Mouse (Mus musculus) 3T3-L1 (cell line): ENCODE measurements at regions not wholly inside any gene's neighbourhood (a gene's known extent, or its start where the extent isn't known, plus 50 kb on each side); places are given as distances from the start of the nearest gene placed in this dataset.
A peak's percentile ranks its signal among the peaks of the same experiment; 100 is the strongest.

Source experiments
- DNase-seq: peaks from one replicate; pipeline ENCODE4 v3.0.0-alpha.2; 2015; ENCODE audit warnings: low read depth, low spot score

DNA sequence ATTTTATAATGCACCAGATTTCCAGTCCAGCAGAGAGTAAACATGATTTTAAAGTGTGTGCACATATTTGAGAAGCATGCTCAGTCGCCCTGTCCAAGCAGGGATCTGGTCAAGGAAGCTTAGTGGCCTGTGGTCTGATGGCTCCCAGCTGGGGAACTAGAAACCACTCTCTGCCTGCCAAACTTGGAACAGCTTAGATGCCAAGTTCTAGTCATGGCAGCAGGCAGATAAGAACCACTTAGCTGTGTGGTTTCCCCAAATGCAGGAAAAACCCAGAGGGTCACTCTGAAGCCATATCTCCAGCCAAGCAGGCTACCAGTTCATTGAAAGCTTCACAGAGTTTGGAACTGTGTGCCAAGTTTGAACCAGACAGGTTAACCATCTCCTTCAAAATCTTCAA lies 86.1 kb downstream of the Fam114a2 start:
- no peak for DNase-seq

DNA sequence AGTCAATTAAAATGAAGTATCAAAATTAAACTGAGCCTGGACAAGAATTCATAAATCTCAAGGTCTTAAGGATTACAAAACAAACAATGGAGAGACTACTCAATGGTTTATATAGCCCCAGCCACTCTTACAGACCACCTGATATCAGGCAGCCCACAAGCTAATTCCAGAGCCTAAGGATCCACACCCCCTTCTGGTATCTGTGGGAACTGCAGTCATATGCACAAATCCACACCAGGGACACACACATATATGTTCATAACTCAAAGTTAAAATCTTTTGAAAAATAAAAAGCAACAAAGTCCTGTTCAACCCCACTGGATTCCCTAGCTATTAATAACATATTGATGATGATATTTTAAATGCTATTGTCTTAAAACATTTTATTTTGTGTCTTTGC lies 86.5 kb downstream of the Fam114a2 start:
- DNase-seq: no peak

DNA sequence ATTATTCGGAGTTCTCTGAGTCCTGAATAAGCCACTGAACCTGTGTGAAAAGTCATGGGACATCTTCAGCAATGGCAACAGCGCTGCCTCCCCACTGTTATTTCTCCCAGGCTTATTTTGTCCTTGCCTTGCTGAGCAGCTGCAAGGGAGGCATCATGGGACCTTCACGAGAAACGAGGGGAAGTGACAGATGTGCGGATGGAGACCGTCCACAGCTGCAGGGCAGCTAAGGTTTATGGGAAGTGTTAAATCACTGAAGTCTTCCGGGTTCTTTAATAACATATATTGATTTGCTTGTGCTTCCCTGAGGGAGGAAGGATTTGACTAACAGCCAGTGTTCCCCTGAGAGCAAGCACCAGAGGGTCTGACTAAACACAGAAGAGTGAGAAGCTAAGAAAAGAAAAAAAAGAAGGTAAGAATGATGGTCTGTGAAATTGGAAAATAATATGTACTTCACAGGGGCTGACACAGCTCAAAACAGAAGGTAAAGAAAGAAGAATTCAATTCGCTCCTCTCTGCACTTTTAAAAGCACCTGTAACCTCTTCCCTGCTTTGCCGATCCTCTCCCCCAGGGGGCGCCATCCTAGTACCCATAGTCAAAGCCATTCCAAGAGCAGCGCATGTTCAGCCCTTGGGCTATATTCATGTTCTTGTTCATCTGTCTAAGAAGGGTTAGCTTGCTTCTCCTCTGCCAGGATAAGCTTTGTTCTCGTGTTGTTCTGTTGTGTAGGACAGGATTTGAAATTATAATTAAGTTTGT lies 92.2 kb downstream of the Fam114a2 start:
- no peak for DNase-seq

DNA sequence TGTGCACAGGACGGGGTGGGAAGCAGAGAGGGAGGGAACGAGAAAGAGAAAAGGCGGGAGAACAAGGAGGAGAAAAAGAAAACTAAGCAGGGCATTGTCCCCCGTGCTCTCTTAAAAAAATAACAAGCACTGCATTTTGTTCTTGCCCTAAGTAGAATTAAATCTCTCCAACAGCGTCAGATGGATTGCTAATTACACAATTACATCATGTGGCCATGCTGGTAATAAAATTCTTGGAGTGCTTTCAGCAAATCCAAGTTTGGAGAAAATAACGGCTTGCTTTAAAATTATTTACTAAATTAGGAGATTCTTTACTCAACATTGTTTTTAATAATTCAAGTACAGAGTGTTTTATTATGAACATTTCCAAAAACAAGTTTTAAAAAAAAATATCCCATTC lies 99.0 kb downstream of the Fam114a2 start:
- no peak for DNase-seq

DNA sequence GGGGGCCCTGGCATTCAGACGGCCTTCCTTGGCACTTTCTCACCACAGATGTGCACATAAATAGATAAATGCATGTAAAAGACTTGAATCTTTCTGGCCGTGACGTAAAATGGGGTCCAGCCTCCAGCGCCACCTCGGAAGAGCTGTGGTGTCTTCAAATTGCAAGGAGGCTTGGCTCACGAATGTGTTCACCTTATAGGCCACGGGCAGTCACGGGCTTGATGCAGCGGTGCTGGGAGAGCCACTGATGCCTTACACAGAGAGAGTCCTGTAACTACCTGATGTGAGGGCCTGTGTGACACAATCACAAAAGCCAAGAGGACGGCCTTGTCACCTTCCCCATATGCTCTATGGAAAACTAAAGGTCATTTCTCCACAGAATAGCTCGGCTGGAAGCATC lies 102.4 kb downstream of the Fam114a2 start:
- DNase-seq: no peak

DNA sequence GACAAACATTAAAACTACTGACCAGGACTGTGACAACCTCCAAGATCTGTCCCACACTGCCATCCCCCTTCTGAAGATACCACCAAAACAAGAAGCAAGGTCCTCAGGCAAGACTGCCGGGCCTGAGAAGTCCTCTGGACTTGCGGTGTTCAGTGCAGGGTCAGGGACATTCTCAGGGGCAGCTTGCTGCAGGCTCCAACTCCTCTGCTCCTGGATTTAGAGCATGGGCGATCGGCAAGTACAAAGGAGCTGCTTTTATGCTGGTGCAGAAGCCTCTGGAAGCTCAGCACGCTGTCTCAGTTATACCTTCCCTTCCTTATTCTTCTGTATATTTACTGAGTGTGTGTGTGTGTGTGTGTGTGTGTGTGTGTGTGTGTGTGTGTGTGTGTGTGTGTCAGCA lies 103.2 kb downstream of the Fam114a2 start:
- no peak for DNase-seq

DNA sequence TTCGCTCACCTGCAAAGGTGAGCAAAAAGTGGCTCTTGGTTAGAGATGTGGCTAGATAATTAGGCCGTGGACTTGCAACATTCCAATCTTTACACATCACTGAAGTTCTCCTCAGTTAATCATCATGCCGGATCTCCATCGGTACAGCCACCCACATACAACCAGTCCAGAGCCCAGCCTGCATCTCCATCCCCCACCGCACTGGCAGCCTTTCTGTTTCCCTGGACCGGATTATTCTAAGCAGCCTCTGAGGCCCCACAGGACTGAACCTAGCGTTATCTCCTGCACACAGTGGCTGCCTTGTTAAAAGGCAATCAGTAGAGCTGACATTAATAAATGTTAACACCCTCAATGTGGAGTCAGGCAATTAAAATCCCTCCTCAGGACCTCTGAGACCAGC lies 103.7 kb downstream of the Fam114a2 start:
- DNase-seq: peak; percentile 9

DNA sequence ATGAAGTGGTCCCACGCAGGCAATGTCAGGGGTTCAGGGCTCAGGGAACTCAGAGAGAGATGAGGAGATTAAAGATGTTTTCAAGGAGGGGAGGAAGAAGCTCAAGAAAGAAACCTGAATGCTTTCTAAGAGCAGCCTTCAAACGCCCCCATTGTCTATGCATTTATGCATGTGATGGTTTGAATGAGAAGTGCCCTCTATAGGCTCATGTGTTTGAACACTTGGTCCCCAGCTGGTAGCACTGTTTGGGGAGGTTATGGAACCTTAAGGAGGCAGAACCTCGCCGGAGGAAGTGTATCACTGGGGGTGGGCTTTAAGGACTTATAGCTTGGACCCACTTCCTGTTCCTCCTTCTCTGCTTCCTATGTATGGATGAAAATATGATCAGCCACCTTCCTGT lies 105.1 kb downstream of the Fam114a2 start:
- no peak for DNase-seq

DNA sequence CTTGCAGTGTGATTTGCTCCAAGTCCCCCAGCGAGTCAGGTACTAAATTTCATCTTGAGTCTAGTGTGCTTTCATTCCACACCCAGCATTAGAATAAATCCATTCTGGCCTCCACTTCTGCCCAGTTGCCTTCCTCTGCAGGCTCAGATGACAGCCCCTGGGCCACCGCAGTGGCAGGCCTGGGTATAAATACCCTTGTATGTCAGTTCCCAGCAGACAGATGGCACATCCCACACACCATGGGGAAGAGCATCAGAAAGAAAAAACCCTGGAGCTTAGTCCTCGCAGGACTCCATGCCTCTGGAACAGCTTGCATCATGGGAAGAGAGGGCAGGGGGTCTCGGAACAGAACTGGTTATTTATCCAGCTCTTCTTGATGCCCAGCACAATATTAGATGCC lies 105.7 kb downstream of the Fam114a2 start:
- no peak for DNase-seq

DNA sequence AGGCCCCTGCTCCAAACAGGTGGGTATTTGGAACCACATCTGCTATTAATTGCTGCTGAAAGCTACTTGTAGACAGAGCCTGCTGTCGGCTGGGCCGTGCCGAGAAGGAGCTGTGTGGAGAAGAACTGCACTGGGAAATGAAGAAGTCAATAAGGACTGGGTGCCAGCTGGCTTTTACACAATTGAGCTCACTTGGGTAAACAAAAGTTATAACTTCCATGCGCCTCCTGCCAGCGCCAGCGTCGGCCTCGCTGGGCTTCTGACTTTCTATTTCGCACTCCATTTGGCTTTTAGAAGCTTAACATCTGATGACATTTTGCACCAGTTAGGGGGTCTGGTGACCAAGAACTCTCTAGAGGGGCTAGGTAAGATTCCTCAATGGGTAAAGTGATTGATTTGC lies 114.2 kb downstream of the Fam114a2 start:
- no peak for DNase-seq

DNA sequence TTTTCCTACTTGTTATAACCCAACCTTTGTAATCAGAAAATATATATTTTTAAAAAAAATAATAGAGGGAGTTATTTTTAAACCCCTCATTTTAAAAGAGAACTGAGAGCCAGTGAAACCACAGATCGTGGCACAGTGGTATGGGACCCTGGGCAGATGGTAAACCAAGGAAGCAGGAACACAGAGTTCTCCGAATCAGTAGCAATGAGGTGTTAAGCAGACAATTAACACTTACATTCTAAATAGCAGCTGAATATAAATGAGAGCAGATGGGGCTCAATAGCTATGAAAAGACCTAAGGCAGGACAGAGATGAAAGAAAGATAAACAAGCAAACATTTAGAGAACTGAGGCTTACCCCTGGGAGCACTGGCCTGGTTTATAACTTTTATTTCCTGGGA lies 116.8 kb downstream of the Fam114a2 start:
- DNase-seq: no peak

DNA sequence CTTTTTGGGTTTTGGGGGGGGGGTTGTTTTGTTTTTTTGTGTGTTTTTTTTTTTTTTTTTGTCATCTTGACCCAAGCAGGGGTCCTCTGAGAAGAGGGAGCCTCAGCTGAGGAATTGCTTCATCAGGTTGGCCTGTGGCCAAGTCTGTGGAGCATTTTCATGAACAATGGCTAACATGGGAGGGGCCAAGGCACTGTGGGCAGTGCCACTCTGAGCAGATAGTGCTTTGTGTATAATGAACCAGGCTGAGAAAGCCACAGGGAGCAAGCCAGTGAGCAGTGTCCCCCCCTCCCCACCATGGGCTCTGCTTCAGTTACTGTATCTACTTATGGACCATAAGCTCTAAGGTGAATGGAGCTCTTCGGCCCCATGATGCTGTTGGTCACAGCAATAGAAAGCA lies 119.1 kb downstream of the Fam114a2 start:
- no peak for DNase-seq

DNA sequence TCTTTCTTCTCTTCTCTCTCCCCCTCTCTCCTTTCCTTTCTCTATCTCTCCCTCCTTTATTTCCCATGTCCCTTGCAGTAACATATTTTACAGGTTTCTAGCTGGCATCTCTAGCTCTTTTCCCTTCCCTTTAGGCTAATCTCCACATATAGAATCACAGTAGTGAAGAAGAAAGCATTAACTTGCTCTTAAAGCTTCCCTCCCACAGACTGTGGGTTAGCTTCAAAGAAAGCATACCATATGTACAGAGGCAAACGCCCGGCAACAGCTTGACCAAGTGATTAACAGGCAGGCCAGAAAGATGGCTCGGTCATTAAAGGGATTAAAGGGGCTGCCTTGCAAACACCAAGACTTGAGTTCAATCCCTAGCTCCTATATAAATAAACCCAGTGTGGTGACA lies 122.0 kb downstream of the Fam114a2 start:
- DNase-seq: no peak

DNA sequence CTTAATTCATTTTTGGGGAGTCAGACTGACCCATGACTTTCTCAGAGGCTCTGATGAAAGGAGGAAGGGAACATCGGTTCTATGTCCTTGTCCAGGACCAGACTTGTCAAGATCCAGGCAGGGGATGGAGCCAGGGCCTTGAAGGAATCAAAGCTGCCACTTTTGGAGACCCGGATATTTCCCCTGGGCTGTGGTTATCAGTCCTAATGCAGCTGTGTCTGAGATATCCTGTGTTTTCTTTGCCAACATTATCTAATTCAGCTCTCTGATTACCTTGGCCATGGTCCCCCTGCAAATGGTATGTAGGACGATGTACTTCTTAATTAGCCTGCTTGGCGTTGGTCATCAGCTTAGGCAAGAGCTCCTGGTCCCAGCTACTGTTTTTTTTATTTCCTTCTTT lies 127.6 kb downstream of the Fam114a2 start:
- no peak for DNase-seq
